Mouse (Mus musculus) retina, postnatal 1 day (tissue): ENCODE data around the gene Iqgap2.

Source experiments
- DNase-seq: peaks from one replicate; pipeline ENCODE4 v3.0.0-alpha.2; 2012

The Iqgap2 gene

DNA sequence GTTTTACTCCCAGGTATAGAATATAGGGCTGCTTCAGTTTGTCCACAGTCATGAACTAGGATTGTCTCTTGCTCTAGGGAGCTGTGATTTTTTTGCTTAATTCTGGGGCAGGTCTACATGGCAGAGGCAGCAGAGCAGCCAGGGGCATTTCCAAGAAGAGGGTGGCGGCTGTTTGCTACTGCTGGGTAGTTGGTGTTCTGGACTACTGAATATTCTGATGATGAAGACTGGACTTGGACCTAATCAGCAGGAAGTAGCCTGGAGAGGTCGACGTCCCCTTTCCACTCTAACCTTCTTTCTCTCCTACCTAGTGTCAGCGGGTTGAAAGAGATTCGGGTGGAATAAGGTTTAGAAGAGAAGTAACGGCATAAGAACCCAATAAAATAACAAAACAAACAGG, 9.7 kb downstream of the Iqgap2 start:
- no peak for DNase-seq

DNA sequence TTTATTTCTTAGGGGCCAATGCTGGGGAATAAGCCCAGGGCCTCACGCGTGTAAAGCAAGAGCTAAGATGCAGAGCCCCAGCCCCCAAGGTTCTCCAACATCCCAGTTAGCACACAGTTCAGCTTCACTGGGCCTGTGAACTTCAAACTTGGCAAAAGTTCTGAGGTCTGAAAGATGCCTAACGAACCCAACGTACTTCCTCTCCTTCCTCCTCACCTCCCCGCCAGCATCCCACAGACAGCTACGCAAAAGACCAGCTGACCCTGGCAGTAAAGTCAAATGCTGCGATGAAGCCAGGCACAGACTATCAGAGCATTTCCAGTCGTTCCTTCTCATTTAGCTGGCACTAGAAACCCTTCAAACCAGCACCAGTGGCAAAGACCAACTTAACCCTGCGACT, 10.3 kb downstream of the Iqgap2 start:
- DNase-seq: no peak

DNA sequence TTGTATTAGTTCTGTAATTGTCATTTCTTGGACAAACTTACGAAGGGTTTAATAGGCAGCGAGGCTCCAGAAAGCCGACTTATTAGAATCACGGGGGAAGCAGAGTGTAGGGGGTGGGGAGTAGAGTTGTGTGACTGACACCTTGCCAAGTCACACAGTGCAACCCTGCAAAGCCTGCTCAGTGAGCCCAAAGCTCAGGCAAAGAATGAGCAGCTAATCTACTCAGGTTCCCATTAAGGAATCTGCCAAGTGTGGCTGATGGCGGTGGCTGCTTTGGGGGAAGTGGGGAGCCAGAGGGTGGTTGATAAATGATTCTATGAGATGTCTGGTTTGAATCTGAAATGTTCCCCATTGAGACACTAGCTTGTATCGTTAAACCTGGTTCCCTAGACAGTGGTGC, 11.1 kb downstream of the Iqgap2 start:
- no peak for DNase-seq

DNA sequence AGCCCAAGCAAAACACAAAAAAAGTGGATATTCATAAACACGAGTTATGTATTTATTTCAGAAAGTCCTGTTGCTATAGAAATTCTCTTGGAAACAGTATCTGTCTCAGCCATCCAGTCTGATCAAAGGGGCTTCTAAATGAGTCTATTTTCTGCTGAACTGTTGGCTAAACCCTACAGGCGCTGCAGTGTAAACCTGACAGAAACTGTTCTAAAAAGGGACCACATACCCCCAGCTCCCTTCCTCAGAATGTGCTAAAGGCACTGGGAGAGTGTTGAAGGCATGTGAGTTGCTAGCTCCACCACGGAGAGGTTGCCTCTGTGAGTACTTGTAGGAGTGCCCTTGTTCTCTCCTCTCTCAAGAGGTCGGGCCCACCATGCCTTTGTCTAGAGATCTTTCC, 19.7 kb downstream of the Iqgap2 start:
- no peak for DNase-seq

DNA sequence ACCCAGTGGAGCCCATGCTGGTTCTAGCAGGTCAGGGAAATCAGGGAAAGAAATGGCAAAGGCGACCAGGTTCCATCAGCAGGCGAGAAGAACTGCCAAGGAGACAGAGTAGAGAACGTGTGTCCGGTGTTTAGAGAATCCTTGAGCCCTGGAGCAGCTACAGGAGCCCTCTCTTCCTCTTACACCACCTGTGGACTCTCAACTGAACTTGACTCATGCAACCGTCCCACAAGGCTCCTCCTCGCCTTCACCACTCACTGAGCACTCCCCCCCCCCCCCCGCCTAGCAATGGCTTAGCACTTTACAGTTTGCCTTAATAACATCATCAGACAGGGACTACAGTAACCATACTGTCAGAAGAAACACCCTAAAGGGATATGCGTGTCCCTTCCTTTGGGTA, 21.1 kb downstream of the Iqgap2 start:
- no peak for DNase-seq

DNA sequence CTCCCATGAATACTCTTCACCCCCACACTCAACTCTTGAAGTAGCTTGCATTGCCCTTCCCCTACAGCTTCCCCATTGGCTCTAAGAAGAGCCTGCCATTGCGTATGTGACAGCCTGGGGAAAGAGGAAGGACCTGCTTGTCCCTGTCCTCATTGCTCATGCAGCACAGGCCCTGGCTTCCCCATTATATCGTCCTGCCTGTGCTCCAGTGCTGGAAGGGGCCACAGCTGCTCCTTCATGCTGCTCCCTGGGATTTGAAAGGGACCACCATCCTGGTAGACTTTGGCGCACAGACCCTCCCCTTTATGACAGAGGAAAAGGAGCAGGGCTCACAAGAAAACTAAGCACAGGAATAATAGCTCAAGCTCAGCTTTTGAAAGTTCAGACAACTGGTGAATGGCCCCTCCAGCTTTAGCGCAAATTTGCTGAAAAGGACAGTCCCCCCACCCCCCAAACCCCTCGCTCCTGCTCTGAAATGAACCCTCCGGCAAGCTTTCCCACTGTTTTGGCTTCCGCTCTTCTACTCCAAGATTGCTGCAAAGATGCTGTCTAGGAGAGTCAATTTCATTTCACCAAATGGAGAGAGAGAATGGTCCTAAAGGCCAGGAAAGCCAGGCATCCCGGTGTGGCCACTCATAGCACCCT, 22.7 kb downstream of the Iqgap2 start:
- DNase-seq: peak; percentile 49

DNA sequence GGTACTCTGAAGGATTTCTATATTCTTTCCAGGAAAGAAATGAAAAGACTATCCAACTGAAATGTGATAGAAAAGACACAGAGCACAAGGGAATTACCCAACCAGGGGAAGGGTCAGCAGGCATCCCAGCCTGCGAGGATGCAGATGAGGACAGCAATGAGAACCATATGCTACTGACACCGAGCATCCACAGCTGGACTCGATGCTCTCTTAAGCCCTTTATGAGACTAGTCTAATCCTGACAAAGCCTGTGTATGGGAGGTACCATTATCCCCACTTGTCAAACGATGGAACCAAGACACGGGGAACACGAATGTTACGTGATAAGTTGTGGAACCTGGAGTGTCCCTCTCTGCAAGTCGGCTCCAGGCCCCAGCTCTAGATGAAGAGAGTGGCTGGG, 29.5 kb downstream of the Iqgap2 start:
- no peak for DNase-seq

DNA sequence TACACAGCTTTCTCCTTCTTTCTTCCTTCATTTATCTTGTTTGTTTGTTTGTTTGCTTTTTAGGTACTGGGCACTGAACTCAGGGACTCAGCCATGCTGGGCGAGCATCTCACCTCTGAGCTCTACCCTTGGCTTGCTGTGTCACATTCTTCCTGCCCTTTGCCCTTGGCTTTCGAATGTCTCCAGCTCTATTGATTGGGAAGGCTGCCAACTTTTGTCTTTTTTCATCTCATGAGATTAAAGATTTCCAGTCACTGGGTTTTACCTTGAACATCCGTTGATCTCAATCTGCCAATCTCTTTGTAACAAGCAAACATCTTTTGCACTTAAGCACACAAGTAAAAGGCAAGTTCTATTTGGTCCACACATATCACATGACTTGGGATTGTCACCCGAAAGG, 32.5 kb downstream of the Iqgap2 start:
- no peak for DNase-seq

DNA sequence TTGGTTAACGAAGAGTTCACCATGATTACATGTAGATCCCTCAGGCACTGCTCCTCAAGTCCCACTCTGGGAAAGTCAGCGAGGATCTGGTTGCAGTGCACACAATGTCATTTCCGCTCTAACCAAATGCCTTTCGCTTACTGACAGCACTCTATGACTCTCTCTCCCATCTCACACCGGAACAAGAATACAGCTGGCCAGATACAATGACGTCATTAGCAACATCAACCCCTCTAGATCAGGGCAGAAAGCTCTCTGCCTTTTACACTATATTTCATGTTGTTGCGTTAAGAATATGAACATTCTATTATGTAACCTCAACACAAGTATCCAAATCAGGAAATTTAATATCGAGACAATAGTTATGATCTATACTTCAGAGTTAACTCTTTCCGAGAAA, 32.9 kb downstream of the Iqgap2 start:
- no peak for DNase-seq

DNA sequence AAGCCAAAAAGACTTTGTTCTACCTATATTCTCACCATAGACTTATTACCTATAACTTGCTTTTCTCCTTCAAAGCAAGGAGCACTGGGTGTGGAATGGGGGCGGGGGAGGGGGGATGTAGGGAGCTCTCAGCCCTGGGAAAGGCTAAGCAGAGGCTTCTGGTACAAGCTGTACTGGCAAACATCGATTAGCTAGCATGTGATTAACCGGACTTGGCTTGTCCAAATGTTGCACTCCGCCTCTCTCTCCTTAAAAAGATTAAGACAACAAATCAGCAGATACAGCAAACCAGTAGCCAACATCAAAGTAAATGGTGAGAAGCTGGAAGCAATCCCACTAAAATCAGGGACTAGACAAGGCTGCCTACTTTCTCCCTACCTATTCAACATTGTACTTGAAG, 36.2 kb downstream of the Iqgap2 start:
- no peak for DNase-seq

DNA sequence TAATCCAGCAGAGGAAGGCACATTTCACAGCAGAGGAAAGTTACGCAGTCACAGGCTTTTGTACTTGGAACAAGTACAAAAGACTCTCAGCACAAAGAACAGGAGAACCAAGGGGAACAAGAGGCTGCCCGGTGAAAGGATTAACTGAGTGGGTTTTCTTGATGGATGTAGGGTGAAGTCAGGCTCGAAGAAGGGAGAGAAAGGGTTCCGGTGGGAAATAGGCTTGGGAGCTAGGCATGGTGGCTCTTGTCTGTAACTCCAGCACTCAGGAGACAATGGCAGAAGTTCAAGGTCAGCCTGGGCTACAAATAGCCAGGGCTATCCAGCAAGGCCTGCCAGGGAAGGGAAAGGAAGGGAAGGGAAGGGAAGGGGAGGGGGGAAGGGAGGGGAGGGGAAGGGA, 40.1 kb downstream of the Iqgap2 start:
- no peak for DNase-seq

DNA sequence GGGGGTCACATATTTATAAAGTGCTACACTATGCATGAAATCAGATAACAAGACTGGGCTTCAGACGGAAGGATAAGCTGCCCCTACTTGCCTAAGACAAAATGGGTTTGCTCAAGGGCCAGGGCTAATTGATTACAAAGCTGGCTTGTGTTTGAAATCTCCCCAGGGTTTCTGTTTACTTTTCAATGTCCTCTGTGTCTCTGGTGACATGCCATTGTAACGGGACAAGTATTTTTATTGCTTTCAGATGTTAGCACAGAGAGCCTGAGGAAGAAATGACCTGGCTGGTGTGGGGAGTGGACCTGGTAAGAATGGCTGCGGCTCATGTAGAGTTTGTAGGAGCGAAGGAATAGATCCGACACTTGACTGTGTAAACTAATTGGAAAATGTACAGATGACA, 41.3 kb downstream of the Iqgap2 start:
- no peak for DNase-seq

DNA sequence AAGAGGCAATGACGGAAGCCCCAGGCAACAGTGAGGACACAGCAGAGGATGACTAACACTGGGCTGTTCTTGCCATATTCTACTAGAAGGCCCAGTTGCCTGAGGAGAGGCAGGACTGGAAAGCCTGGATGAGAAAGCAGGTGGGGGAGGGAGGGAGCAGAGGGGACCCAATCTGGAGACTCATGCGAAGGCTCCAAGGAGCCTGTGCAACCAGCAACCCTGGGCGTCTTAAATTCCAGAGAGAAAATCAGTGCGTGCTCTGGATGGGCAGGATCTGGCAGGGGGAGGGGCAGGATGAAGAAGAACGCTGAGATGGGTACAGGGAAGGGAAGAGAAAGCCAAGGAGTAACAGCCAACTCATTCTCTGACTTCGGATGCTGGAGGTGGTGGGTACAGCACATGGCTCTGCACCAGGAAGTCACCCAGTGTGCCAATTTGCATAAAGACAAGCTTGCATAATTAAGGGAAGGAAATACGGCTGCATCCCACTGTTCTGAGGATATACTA, 42.2 kb downstream of the Iqgap2 start:
- no peak for DNase-seq

DNA sequence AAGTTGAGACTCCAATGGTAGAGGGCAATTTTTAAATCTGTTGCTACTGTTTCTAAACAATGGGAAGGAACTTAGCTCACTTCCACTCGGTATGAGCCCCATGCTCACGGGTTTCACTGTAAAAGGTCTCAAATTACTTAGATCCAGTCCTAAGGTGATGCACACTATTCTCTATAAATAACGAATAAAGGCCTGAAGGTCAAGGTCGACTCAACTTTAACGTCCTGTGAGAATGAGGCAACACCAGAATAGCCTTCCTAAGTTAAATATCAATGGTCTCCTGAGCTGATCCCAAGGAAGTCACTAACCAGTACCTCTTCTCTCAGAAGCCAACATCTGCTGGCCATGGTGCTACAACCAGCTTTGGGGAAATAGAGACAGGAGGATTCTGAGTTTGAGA, 45.4 kb downstream of the Iqgap2 start:
- DNase-seq: no peak

DNA sequence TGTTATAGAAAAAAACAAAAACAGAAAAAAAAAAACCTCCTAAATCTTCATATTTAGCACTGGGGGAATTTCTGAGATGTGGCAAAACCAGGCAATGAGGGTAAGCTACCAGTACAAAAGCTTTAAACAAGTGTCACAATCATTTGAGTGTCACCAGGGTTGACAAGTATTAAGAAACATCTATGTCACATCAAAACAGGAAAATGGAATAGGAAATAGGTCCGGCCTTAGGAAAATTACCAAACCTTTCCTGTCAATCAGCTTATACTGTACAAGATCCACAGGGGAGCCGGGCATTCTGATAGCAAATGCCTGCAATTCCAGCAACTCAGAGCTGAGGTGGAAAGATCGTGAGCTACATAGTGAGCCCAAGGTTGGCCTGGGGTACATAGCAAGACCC, 46.8 kb downstream of the Iqgap2 start:
- no peak for DNase-seq

DNA sequence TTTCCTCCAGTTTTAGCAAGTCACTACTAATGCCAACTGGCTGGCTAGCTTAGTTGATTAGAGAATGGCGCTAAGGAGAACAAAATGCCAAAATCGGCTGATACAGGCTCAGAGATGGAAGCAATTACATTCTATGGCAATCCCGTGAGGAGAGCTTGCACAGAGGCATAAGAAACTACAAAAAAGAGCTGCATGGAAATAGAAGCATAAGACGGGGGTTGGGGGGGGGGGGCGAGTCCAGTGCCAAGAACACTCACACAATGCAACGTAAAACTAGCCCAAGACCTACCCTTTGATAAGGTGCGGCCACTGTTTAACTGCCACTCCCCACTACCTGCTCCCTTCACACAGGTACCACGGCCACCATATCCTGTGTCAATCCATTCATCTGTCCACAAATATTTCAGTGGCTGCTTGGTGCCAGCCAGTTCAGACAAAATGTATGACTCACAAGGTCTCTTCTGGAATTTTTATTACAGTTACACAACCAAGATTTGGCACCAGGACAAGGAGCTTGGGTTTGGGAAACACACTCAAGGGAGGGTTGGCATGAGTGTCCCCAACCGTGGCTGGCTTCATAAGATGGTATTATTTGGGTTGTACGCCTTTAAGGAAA, 48.2 kb downstream of the Iqgap2 start:
- no peak for DNase-seq

DNA sequence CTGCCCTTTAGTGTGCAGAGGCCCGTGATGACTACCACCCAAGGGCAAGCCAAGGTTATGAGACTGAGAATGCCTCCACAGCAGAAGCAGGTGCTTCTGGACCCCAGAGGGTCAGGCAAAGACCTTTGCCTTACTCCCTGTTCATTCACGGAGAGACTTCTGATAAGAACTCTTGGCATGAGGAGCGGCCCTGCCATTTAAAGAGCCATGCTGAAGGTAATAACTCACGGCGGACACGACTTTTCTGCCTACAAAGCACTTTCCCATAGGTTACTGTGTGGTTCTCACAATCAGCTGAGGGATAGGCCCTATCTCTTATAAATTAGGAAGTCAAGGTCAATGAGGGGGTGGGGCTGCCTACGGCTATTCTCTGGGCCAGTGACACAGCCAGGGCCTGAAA, 48.9 kb downstream of the Iqgap2 start:
- DNase-seq: no peak

DNA sequence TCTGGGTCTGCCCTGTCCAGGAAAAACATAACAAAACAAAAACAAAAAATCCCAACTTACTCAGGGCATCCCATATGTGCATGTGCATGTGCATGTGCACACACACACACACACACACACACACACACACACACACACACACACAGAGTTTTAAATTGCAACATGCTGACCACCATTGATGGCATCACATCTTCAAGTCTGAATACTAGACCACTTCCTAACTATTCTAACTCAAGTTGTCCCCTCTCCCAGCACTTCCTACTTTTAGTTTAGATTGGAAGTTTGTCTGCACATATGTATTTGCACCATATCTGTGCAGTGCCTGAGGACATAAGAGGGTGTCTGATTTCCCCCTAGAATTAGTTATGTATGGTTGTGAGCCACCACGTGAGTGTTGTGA, 49.8 kb downstream of the Iqgap2 start:
- DNase-seq: no peak

DNA sequence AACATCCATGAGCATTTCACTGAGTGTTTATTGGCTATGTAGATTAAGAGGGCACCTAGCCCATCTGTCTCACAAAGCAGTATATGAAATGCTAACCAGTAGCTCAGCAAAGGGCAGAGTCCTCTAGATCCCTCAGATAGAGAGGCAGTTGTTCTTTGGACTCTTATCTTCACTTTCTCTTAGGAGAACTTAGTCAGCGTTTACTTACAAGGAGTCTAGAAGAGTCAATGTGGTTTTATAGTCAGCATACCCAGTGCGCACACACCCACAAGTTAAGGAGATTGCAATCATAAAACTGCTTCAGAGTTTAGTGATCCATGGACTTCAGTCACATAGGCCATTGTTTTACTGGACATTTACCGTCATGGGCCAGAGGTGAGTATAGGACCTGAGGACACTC, 54.8 kb downstream of the Iqgap2 start:
- no peak for DNase-seq

DNA sequence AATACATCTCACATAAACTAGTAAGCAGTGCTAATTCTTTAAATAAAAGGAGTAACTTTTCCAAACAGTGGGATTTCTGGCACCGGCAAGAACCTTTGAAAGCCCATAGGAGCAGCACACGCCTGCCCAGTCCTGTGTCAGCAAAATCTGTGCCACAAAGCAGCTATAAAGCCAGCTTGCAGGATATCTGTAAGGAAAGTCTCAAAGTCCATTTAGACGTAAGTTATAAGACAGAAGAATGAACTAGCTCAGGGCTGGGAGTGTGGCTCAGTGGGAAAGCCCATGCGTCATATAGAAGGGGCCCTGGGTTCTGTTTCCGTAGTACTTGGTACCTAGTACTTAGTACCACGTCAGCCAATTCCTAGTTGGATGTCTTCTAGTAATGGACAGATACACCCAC, 58.2 kb downstream of the Iqgap2 start:
- DNase-seq: no peak

DNA sequence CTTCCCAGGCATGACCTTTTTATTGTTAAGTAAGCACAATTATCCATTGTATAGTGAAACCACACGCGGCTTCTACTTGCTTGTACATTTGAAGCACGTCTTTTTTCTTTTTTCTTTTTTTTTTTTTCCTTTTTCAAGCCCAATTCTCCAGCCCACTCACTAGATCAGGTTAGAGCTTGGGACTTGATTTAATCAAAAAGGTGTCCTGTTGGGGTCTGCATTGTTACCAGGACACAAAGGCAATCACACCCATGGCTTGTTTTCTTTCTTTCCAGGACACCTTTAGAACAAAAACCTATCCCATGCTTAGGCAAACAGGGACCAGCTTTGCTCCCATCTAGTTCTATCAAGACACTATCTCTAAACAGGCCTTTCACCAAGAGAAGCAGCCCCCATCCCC, 59.0 kb downstream of the Iqgap2 start:
- DNase-seq: no peak

DNA sequence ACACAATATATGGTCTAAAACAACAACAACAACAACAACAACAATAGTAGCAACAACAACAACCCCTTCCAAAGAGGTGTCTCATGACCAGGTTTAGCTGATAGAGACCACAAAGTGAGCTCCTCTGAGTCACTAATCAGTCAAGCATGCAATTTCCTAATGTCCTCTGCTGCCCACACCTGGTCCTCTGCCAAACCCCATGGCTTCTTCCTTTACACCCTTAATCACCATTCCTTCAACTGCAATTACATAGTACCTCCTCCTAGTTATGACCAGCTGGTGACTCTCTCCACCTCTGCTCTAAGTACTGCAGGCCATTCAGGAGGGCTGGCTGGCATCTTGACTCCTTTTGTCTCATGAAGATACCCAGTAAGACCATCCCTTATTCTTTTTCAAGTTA, 60.0 kb downstream of the Iqgap2 start:
- DNase-seq: no peak

DNA sequence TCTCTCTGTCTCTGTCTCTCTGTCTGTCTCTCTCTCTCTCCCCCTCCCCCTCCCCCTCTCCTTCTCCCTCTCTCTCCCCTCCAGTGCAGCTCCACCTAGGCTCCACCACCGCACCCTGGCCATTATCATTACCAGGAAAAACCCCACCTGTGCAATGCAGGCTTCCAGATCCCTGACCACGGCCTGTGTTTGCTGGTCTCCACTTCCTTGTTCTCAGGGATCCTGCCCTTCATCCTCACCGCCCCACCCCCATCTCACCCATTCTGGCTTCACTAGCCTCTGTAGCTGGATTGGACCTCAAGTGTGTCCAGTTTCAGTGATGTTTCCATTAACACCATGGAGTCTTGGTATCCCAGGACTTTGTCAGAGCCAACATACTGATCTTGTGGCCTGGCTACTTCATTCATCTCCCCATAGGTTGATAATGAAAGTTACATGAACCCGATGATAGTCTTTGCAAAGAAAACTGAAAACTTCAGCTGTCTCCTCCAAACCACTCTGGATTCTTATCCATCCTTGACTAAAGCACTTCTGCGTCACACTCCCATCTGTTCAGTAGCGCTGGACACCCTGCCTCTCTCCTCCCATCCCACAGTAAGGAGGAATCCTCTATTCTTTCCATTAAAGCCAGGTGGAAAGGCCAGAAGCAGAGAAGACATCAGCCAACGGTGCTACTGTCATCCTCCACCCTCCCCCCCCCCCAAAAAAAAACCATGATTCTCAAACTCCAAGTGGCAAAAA, 62.1 kb downstream of the Iqgap2 start:
- no peak for DNase-seq

DNA sequence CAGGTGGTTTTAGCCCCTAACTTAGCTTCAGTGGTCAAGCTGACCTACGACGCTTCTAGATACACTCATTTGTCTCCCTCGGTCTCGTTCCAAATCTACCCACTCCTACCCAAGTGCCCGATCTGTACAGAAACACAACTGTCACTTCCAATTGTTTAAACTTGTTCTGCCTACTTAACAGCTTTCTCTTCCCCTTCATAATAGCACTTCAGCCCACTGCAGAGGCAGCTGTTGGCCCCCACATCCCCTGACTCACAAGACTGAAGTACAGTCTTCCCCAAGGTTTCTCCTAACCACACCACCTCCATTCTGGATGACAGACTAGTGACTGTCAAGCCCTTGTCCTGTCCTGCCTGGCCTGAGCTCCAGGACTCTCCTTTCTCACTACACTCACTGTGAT, 63.1 kb downstream of the Iqgap2 start:
- DNase-seq: no peak

DNA sequence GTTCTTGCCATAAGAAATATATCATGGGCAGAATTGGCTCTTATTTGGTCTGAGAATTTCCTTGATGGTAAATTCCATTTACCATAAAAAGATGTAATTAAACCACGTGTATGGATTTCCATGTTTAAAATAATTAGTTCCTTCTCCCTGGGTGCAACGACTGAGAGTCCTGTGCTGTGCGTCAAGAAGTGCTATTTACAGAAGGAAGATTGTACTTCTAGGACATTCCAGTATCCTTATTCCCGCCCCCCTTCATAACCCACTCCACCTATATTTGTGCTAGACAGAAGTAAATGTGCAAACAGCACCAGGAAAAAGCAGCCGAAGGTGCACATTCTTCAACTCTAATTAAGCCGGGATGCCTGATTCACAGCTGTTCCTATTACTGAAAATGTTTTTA, 65.5 kb downstream of the Iqgap2 start:
- DNase-seq: no peak
